Mouse (Mus musculus): ENCODE measurements at regions not wholly inside any gene's neighbourhood (a gene's known extent, or its start where the extent isn't known, plus 50 kb on each side); places are given as distances from the start of the nearest gene placed in this dataset.

GRCm38 (mm10) chr1:35782668-35783067, 285.5 kb upstream of the Hs6st1 start:
- TF ChIP-seq POLR2A (IDR thresholded peaks at IDR 0.05; ENCODE audit: borderline replicate concordance, extremely low read depth, low read depth, low read length) = no peak
- no peak for TF ChIP-seq CTCF (IDR thresholded peaks at IDR 0.05; ENCODE audit: insufficient read depth, low read length)

All from lung, adult 2 months (tissue).